Mouse (Mus musculus) telencephalon, adult 2 months (tissue): ENCODE data around the gene Adam1b.

Experiments used
- DNase-seq: peaks from one replicate; pipeline ENCODE4 v3.0.0-alpha.2; 2011; ENCODE audit warnings: low read depth, low spot score

The Adam1b gene

GRCm38 (mm10) chr5:121500719-121501118 lies 2.5 kb downstream of the Adam1b start:
- DNase-seq = no peak

GRCm38 (mm10) chr5:121493305-121493704 lies 9.9 kb downstream of the Adam1b start:
- peak; percentile 83 for DNase-seq

- no peak for DNase-seq
Measured at GRCm38 (mm10) chr5:121484801-121485200, 18.4 kb downstream of the Adam1b start.

GRCm38 (mm10) chr5:121477680-121478079 lies 25.6 kb downstream of the Adam1b start:
- DNase-seq = peak; percentile 50

- DNase-seq = no peak
Measured at GRCm38 (mm10) chr5:121476040-121476439, 27.2 kb downstream of the Adam1b start.

- no peak for DNase-seq
Measured at GRCm38 (mm10) chr5:121474610-121475009, 28.6 kb downstream of the Adam1b start.

GRCm38 (mm10) chr5:121472411-121472810 lies 30.8 kb downstream of the Adam1b start:
- no peak for DNase-seq

- no peak for DNase-seq
Measured at GRCm38 (mm10) chr5:121469566-121469965, 33.7 kb downstream of the Adam1b start.

- no peak for DNase-seq
Measured at GRCm38 (mm10) chr5:121463601-121464250, 39.5 kb downstream of the Adam1b start.

GRCm38 (mm10) chr5:121462967-121463366 lies 40.3 kb downstream of the Adam1b start:
- no peak for DNase-seq

GRCm38 (mm10) chr5:121462171-121462502 lies 41.1 kb downstream of the Adam1b start:
- no peak for DNase-seq

GRCm38 (mm10) chr5:121461339-121462170 lies 41.7 kb downstream of the Adam1b start:
- DNase-seq = no peak

- no peak for DNase-seq
Measured at GRCm38 (mm10) chr5:121455510-121456265, 47.5 kb downstream of the Adam1b start.

- no peak for DNase-seq
Measured at GRCm38 (mm10) chr5:121454503-121454782, 48.8 kb downstream of the Adam1b start.

- no peak for DNase-seq
Measured at GRCm38 (mm10) chr5:121453743-121454502, 49.3 kb downstream of the Adam1b start.

GRCm38 (mm10) chr5:121452906-121453305 lies 50.3 kb downstream of the Adam1b start:
- DNase-seq = no peak

GRCm38 (mm10) chr5:121452026-121452869 lies 51.0 kb downstream of the Adam1b start, which contains the start of gene Erp29:
Gene Erp29 (minus strand): TSS chr5:121452506.
- DNase-seq = peak; percentile 93

- no peak for DNase-seq
Measured at GRCm38 (mm10) chr5:121451644-121452025, 51.6 kb downstream of the Adam1b start, which contains the start of gene Tmem116. Gene Tmem116 (plus strand): TSS chr5:121451893.

GRCm38 (mm10) chr5:121451203-121451602 lies 52.0 kb downstream of the Adam1b start:
- no peak for DNase-seq

GRCm38 (mm10) chr5:121450476-121450875 lies 52.8 kb downstream of the Adam1b start:
- no peak for DNase-seq
